Mouse (Mus musculus) lung, embryonic 15.5 days (tissue): ENCODE results near the gene Zfp292. TPM values are rescaled to one million over a fixed set of nuclear protein-coding genes. Genes with fewer than 3 reads are reported as not detected.

Source experiments
- ATAC-seq: fragments of 200-750 bp; cut with Nextera tagmentation; 2 replicates; pipeline ENCODE4 v1.8.0; 2017; ENCODE audit warnings: moderate number of reproducible peaks, borderline replicate concordance; ENCODE audit not compliant: low FRiP score, low TSS enrichment; ENCODE audit errors: extremely low read depth
- H3K27ac ChIP-seq: fragments of 300-500 bp; sonication (generic); 2 replicates; pipeline ENCODE4 v1.5.1; 2015; ENCODE audit warnings: moderate library complexity, mild to moderate bottlenecking, inconsistent platforms
- H3K27me3 ChIP-seq: fragments of 300-500 bp; sonication (generic); 2 replicates; pipeline ENCODE4 v1.6.1; 2015; ENCODE audit warnings: inconsistent platforms
- H3K36me3 ChIP-seq: fragments of 300-500 bp; sonication (generic); 2 replicates; pipeline ENCODE4 v1.6.1; 2015; ENCODE audit warnings: inconsistent platforms
- H3K4me1 ChIP-seq: fragments of 300-500 bp; sonication (generic); 2 replicates; pipeline ENCODE4 v1.6.1; 2015; ENCODE audit warnings: inconsistent platforms
- H3K4me2 ChIP-seq: fragments of 300-500 bp; sonication (generic); 2 replicates; pipeline ENCODE4 v1.6.1; 2015; ENCODE audit warnings: inconsistent platforms, mild to moderate bottlenecking, moderate library complexity
- H3K4me3 ChIP-seq: fragments of 300-500 bp; sonication (generic); 2 replicates; pipeline ENCODE4 v1.5.1; 2015; ENCODE audit warnings: mild to moderate bottlenecking, inconsistent platforms
- H3K9ac ChIP-seq: fragments of 300-500 bp; sonication (generic); 2 replicates; pipeline ENCODE4 v1.6.1; 2015; ENCODE audit warnings: inconsistent platforms
- H3K9me3 ChIP-seq: fragments of 300-500 bp; sonication (generic); 2 replicates; pipeline ENCODE4 v1.6.1; 2016; ENCODE audit warnings: inconsistent platforms
- WGBS: fragments of 180-500 bp; shearing (Covaris S2); methylation state at CpG from one replicate; pipeline ENCODE4 v1.1.7; 2015; 5-methylcytosine and 5-hydroxymethylcytosine counted together
- polyA plus RNA-seq: library from polyadenylated mRNA; unstranded; fragments of >200 nt; fragmentation: Nextera tagmentation; extraction: Ambion mirVana; gene quantifications from 2 replicates; pipeline ENCODE4 v1.2.1, GENCODE M21; 2015

Zfp292 gene
- polyA plus RNA-seq, 1 experiment from 2014 or later: 16.7 TPM

- peak; percentile 35; the same call in 1 of the 2 replicates for ATAC-seq
- 51% methylated on average over 5 of the region's 5 CpGs for WGBS
- H3K36me3 ChIP-seq: no peaks in the 10 kb centered on the region
- H3K27me3 ChIP-seq: 0 out of 2 replicates have a peak, but pooled peaks cover 3% of the 10 kb centered on the region
- H3K4me1 ChIP-seq: no peaks in the 10 kb centered on the region
- no peak overlapping the region for H3K4me3 ChIP-seq
- no peak overlapping the region for H3K4me2 ChIP-seq
- H3K9me3 ChIP-seq: no peaks in the 10 kb centered on the region
- H3K27ac ChIP-seq: no peak overlapping the region
- no peak overlapping the region for H3K9ac ChIP-seq
Measured at GRCm38 (mm10) chr4:34784865-34785264, 97.9 kb downstream of the Zfp292 start.

DNA sequence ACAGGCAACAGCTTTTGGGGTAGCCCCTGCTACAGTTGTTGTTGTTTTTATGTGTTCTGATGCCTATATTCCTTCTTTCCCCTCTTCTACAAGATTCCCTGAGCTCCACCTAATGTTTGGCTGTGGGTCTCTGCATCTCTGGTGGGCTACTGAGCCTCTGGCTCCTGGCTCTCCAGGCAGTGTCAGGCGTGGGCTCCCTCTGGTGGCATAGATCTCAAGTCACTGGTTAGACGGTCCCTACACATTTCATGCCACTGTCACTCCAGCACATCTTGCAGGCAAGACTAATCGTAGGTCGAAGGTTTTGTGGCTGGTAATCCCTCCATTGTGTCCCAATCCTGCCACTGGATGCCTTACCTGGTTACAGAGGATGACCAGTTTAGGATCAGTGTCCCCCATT lies 100.0 kb downstream of the Zfp292 start:
- H3K36me3 ChIP-seq: no peaks in the 10 kb centered on the region
- H3K27ac ChIP-seq: no peak overlapping the region
- no peak overlapping the region for H3K9ac ChIP-seq
- no peak overlapping the region for H3K4me3 ChIP-seq
- H3K27me3 ChIP-seq: no peaks in the 10 kb centered on the region
- 32% methylated on average over 4 of the region's 4 CpGs for WGBS
- H3K4me1 ChIP-seq: 0 out of 2 replicates have a peak, but pooled peaks cover 3% of the 10 kb centered on the region
- H3K4me2 ChIP-seq: no peak overlapping the region
- ATAC-seq: no peak
- no peaks in the 10 kb centered on the region for H3K9me3 ChIP-seq

DNA sequence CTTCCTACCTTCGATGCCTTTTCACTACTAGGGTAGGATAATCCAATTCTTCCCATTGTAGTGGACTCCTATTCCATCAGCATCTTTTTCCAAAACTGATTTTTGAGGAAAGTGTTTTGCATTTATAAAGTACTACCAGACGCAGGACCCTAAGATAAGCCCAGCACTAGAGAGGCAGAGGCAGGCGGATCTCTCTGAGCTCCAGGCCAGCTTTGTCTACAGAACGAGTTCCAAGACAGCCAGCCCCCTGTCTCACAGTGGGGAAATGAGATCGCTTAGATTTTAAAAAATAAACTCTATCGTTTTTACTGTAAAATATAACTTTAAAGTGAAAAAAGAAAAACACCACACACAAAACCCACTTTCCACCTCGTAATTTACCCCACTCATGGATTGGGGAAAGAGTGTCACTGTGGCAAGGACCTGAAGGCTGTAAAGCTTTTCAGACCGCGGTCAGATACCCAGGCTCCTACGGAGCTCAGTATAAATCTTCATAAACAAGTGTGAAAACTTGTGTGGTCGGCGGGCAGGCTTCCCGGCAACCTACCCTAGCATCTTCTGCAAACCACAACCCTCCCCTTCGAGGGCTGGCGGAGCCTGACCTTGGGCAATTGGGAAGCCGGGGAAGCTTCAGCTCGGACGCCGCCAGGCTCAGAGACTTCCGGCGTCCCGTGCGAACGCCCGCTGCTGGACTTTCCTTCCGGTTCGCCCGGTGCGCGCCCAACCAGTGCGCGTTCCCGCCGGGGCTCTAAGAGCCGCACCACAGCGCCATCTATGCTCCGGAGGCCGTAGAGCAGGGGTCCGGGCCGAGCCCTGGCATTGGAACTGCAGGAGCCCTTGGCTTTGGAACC lies 104.9 kb downstream of the Zfp292 start, which contains the start of gene Smim8:
Gene Smim8 (minus strand): TSS at position 747 of the 851 bp plus-strand sequence.
- peak within 1 kb of the TSS; percentile 59 for H3K9ac ChIP-seq
- H3K27me3 ChIP-seq: no peaks in the 10 kb centered on the region
- H3K4me2 ChIP-seq: peak within 1 kb of the TSS; percentile 59
- H3K4me3 ChIP-seq: peak within 1 kb of the TSS; percentile 67
- peak; percentile 94 for ATAC-seq
- 4% methylated on average over 40 of the region's 40 CpGs for WGBS
- peak within 1 kb of the TSS; percentile 86 for H3K27ac ChIP-seq
- no peaks in the 10 kb centered on the region for H3K9me3 ChIP-seq
- H3K4me1 ChIP-seq: 0 out of 2 replicates have a peak, but pooled peaks cover 3% of the 10 kb centered on the region
- no peaks in the 10 kb centered on the region for H3K36me3 ChIP-seq

GRCm38 (mm10) chr4:34771652-34772371 lies 110.9 kb downstream of the Zfp292 start:
- no peak for ATAC-seq
- H3K9me3 ChIP-seq: no peaks in the 10 kb centered on the region
- no peaks in the 10 kb centered on the region for H3K4me1 ChIP-seq
- H3K27ac ChIP-seq: no peak overlapping the region
- no peak overlapping the region for H3K4me2 ChIP-seq
- no peak overlapping the region for H3K9ac ChIP-seq
- no peaks in the 10 kb centered on the region for H3K27me3 ChIP-seq
- peaks cover 3% of the 10 kb centered on the region; the same call in 1 of the 2 replicates for H3K36me3 ChIP-seq
- no peak overlapping the region for H3K4me3 ChIP-seq
- WGBS: 18% methylated on average over 8 of the region's 8 CpGs

DNA sequence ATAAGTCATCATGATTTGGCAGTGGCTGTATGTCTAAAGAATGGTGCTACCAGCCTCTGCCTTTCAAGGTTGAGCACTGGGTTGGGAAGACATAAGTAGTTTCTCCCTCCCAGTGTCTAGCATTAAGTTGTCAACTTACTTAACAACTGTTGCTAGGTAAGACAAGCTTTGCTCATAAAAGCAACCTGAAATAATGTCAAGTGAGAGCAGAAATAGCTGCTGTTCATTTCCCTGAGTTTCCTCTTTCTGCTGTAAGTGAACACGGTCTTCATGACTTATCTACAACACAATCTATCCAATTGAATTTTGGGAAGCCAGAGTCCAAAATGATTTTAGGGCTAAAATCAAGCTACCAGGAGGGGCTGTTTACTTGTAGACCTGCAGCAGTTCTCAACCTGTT lies 126.6 kb downstream of the Zfp292 start, which contains the start of gene Gm136:
Gene Gm136 (minus strand): TSS at position 101 of the 400 bp plus-strand sequence.
- Histone ChIP-seq H3K36me3 (no peaks in the 10 kb centered on the region), H3K9me3 (no peaks in the 10 kb centered on the region), H3K27ac (no peak within 1 kb of the TSS), H3K4me1 (no peaks in the 10 kb centered on the region), H3K9ac (no peak within 1 kb of the TSS), H3K4me2 (no peak within 1 kb of the TSS), H3K27me3 (no peaks in the 10 kb centered on the region), H3K4me3 (no peak within 1 kb of the TSS)
- ATAC-seq: no peak
- 76% methylated on average over 1 of the region's 1 CpGs for WGBS

Other genes starting within 250 kb of the Zfp292 start
- gene Slc35a1, start 195.5 kb downstream of the Zfp292 start, polyA plus RNA-seq: 51.3 and 58.8 TPM in 2 replicates
- 4.8 and 5.4 TPM in 2 replicates for gene Cfap206, start 152.8 kb downstream of the Zfp292 start, polyA plus RNA-seq
- not detected in 2 replicates for gene Gm136, start 126.7 kb downstream of the Zfp292 start, polyA plus RNA-seq
- gene Smim8, start 104.5 kb downstream of the Zfp292 start, polyA plus RNA-seq: 45.2 and 46.0 TPM in 2 replicates
- gene Cga, start 10.8 kb upstream of the Zfp292 start, polyA plus RNA-seq: not detected in 2 replicates